Mouse (Mus musculus) Muller cell, postnatal 12 days (primary cell): ENCODE measurements at regions not wholly inside any gene's neighbourhood (a gene's known extent, or its start where the extent isn't known, plus 50 kb on each side); places are given as distances from the start of the nearest gene placed in this dataset.
A peak's percentile ranks its signal among the peaks of the same experiment; 100 is the strongest.

ENCODE experiments used
- DNase-seq: peaks from one replicate; pipeline ENCODE4 v3.0.0-alpha.2; 2015; ENCODE audit errors: inconsistent ontology term

- no peak for DNase-seq
Observed at GRCm38 (mm10) chr3:51135581-51135980, 88.7 kb upstream of the Noct start.

- peak; percentile 37 for DNase-seq
Observed at GRCm38 (mm10) chr3:51137730-51138312, 86.4 kb upstream of the Noct start.

- no peak for DNase-seq
Observed at GRCm38 (mm10) chr3:51145985-51146384, 78.3 kb upstream of the Noct start.

GRCm38 (mm10) chr3:51150012-51150411, 74.2 kb upstream of the Noct start:
- DNase-seq, result peak; percentile 89

GRCm38 (mm10) chr3:51151104-51151503, 73.1 kb upstream of the Noct start:
- DNase-seq, result peak; percentile 55

- peak; percentile 88 for DNase-seq
Observed at GRCm38 (mm10) chr3:51155621-51156020, 68.6 kb upstream of the Noct start.

- peak; percentile 92 for DNase-seq
Observed at GRCm38 (mm10) chr3:51156386-51157290, 67.6 kb upstream of the Noct start.

GRCm38 (mm10) chr3:51157291-51157650, 67.0 kb upstream of the Noct start:
- no peak for DNase-seq

- DNase-seq, result no peak
Observed at GRCm38 (mm10) chr3:51158449-51158848, 65.8 kb upstream of the Noct start.

- DNase-seq, result peak; percentile 36
Observed at GRCm38 (mm10) chr3:51159322-51159721, 64.9 kb upstream of the Noct start.

GRCm38 (mm10) chr3:51159881-51160280, 64.4 kb upstream of the Noct start:
- peak; percentile 48 for DNase-seq

GRCm38 (mm10) chr3:51160625-51161024, 63.6 kb upstream of the Noct start:
- peak; percentile 51 for DNase-seq

- DNase-seq, result no peak
Observed at GRCm38 (mm10) chr3:51169150-51169925, 54.9 kb upstream of the Noct start.

- DNase-seq, result peak; percentile 64
Observed at GRCm38 (mm10) chr3:51170225-51170852, 53.9 kb upstream of the Noct start.
